Mouse (Mus musculus) fat pad, adult 2 months (tissue): ENCODE measurements around the gene Nr1h4.

Experiments used
- DNase-seq: peaks from one replicate; pipeline ENCODE4 v3.0.0-alpha.2; 2011; ENCODE audit warnings: low read depth, low spot score; ENCODE audit errors: extremely low read depth

The Nr1h4 gene

GRCm38 (mm10) chr10:89522481-89522880 lies 10.9 kb downstream of the Nr1h4 start:
- no peak for DNase-seq

GRCm38 (mm10) chr10:89521790-89522431 lies 11.5 kb downstream of the Nr1h4 start:
- DNase-seq = no peak

- no peak for DNase-seq
Measured at GRCm38 (mm10) chr10:89520381-89520780, 13.0 kb downstream of the Nr1h4 start.

GRCm38 (mm10) chr10:89519226-89519625 lies 14.2 kb downstream of the Nr1h4 start:
- DNase-seq = no peak

GRCm38 (mm10) chr10:89518365-89518764 lies 15.0 kb downstream of the Nr1h4 start:
- no peak for DNase-seq

GRCm38 (mm10) chr10:89515813-89516212 lies 17.6 kb downstream of the Nr1h4 start:
- DNase-seq = no peak

GRCm38 (mm10) chr10:89512562-89512961 lies 20.8 kb downstream of the Nr1h4 start:
- DNase-seq = no peak

GRCm38 (mm10) chr10:89510547-89510946 lies 22.8 kb downstream of the Nr1h4 start:
- no peak for DNase-seq

- no peak for DNase-seq
Measured at GRCm38 (mm10) chr10:89508567-89508966, 24.8 kb downstream of the Nr1h4 start.

- DNase-seq = no peak
Measured at GRCm38 (mm10) chr10:89506479-89506878, 26.9 kb downstream of the Nr1h4 start.

- no peak for DNase-seq
Measured at GRCm38 (mm10) chr10:89505592-89505955, 27.8 kb downstream of the Nr1h4 start.

GRCm38 (mm10) chr10:89504952-89505591 lies 28.3 kb downstream of the Nr1h4 start:
- DNase-seq = no peak

GRCm38 (mm10) chr10:89502986-89503560 lies 30.3 kb downstream of the Nr1h4 start:
- DNase-seq = no peak

- DNase-seq = no peak
Measured at GRCm38 (mm10) chr10:89501902-89502301, 31.5 kb downstream of the Nr1h4 start.

- no peak for DNase-seq
Measured at GRCm38 (mm10) chr10:89495537-89495936, 37.8 kb downstream of the Nr1h4 start.

- no peak for DNase-seq
Measured at GRCm38 (mm10) chr10:89491321-89491720, 42.1 kb downstream of the Nr1h4 start.

- peak; percentile 43 for DNase-seq
Measured at GRCm38 (mm10) chr10:89490250-89490649, 43.1 kb downstream of the Nr1h4 start.

GRCm38 (mm10) chr10:89489459-89489858 lies 43.9 kb downstream of the Nr1h4 start:
- DNase-seq = no peak

GRCm38 (mm10) chr10:89486995-89487742 lies 46.2 kb downstream of the Nr1h4 start:
- DNase-seq = no peak

- DNase-seq = no peak
Measured at GRCm38 (mm10) chr10:89484907-89485306, 48.5 kb downstream of the Nr1h4 start.

- no peak for DNase-seq
Measured at GRCm38 (mm10) chr10:89483812-89484602, 49.4 kb downstream of the Nr1h4 start.
